Mouse (Mus musculus) neutrophil, adult 59 days (primary cell): ENCODE results near the gene Tspyl3. TPM values are rescaled to one million over a fixed set of nuclear protein-coding genes. Genes with fewer than 3 reads are reported as not detected.

Source experiments
- total RNA-seq, 2 experiments: library from RNA; stranded (reverse); gene quantifications; 1 replicate in 1 of 2; 2 replicates in 1 of 2; pipeline ENCODE4 v1.2.4; 2023

The Tspyl3 gene
- 1 to 10 TPM; 5.0 to 6.0 TPM for total RNA-seq

DNA sequence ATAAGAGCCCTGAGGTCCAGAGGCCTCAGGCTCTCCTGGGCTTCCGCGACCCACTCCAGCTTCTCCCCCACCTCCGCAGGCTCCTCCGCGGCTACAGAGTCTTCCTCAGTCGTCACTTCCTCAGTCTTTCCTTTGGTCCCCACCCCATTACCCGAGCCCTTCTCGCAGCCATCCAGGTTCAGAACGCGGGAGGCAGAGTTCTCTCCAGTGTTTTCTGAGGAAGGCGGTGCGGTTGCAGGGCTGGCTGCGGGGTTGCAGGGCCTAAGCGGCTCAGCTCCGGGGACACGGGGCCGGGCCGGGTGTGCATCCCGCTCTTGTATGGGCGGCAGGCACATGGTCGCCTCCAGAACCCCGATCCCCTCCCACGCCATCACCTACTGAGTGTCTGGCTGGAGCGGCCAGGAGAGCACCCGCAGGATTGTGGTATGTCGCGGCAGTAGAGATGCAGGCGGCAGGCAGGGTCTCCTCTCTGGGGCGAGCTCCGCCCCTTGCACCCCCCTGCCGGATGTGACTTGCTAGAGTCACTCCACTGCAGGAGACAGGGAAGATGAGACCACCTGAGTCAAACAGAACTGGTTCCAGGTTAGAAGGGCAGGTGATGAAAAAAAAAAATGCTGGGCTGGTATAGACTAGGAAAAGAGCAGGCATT is at the start of gene Tspyl3:
Tspyl3 (minus strand) TSS at position 496 of the 649 bp plus-strand sequence.

DNA sequence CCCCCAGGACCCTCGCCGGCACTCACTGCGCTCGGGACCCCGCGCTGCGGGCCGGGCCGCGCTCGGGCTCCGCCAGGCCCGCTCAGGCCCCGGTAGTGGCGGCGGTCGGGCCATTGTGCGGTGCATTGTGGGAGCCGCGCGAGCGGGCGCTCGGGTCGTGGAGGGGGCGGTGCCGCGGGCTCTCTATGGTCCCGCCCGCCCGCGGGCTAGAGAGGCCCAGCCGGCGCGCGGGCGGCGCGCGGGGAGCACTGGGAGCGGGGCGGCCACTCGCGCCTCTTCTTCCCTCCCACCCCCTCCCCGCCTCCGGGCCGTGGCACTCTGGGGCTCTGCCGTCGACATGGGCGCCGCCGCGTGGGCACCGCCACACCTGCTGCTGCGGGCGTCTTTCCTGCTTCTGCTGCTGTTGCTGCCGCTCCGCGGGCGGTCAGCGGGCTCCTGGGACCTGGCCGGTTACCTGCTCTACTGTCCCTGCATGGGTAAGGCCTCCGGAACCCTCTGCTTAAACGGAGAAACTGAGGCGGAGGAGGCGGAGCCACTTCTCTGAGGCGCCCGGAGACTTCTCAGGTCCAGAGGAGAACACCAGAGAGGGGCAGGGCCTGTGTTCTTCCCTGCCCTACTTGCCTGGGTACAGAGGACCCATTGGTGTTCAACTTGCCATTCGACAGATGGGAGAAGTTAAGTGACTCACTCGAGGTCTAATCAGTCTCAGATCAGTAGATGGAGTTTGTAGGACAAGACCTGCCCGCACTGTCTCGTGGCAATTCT is 16.2 kb upstream of the Tspyl3 start, which contains the start of the genes Plagl2 and Pofut1:
Plagl2 (minus strand) TSS at position 177 of the 765 bp plus-strand sequence.
Pofut1 (plus strand) TSS at position 284 of the 765 bp plus-strand sequence.

Other genes starting within 250 kb of the Tspyl3 start
- gene Pdrg1, start 210.0 kb downstream of the Tspyl3 start, total RNA-seq, result 10 to 100 TPM; 17.9 to 19.6 TPM
- not detected for gene Xkr7, start 193.6 kb downstream of the Tspyl3 start, total RNA-seq
- gene Ccm2l, start 159.5 kb downstream of the Tspyl3 start, total RNA-seq, result 1 to 10 TPM; 1.9 to 2.3 TPM
- 100 to 1,000 TPM; 230 to 240 TPM for gene Hck, start 117.0 kb downstream of the Tspyl3 start, total RNA-seq
- 10 to 100 TPM; 72.9 to 79.8 TPM for gene Tm9sf4, start 64.1 kb downstream of the Tspyl3 start, total RNA-seq
- 10 to 100 TPM; 34.4 to 42.0 TPM for gene Plagl2, start 16.0 kb upstream of the Tspyl3 start, total RNA-seq
- gene Pofut1, start 16.1 kb upstream of the Tspyl3 start, total RNA-seq, result 10 to 100 TPM; 16.7 to 21.5 TPM
- 10 to 100 TPM; 31.9 to 34.2 TPM for gene Kif3b, start 66.0 kb upstream of the Tspyl3 start, total RNA-seq
- gene Asxl1, start 120.4 kb upstream of the Tspyl3 start, total RNA-seq, result 10 to 100 TPM; 86.2 to 88.1 TPM